Mouse (Mus musculus) liver, adult 2 months (tissue): Measurements from ENCODE around the gene Prickle4.

Experiments
- CTCF ChIP-seq: fragments of 200-500 bp; IDR thresholded peaks from 2 replicates; pipeline ENCODE4 v1.5.1; 2011; ENCODE audit warnings: low read depth, low read length, control low read depth
- POLR2A ChIP-seq: fragments of 200-500 bp; IDR thresholded peaks from 2 replicates; pipeline ENCODE4 v1.6.1; 2011; ENCODE audit warnings: low read length, control low read depth; ENCODE audit not compliant: insufficient read depth; ENCODE audit errors: extremely low read depth

DNA sequence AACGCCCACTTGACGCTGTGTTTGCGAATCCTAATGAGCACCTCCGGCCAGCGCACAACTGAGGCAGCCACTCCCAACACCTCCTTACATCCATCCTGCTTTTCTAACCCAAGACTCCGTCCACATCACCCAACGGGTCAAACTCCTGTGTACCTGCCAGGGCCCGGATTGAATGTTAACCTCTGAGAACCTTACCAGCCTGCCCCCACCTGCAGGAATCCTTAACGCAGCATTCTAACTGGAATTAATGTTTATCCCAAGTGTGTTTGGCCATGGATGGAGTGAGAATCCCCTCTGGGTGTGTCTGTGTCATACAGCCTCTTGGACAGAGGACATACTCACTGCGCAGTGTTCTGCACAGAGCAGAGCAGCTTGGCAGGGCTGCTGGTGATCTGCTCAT, 3.6 kb upstream of the Prickle4 start:
- TF ChIP-seq CTCF (no peak), POLR2A (no peak)
